Mouse (Mus musculus): Measurements from ENCODE around the gene Rab31.

The Rab31 gene

DNA sequence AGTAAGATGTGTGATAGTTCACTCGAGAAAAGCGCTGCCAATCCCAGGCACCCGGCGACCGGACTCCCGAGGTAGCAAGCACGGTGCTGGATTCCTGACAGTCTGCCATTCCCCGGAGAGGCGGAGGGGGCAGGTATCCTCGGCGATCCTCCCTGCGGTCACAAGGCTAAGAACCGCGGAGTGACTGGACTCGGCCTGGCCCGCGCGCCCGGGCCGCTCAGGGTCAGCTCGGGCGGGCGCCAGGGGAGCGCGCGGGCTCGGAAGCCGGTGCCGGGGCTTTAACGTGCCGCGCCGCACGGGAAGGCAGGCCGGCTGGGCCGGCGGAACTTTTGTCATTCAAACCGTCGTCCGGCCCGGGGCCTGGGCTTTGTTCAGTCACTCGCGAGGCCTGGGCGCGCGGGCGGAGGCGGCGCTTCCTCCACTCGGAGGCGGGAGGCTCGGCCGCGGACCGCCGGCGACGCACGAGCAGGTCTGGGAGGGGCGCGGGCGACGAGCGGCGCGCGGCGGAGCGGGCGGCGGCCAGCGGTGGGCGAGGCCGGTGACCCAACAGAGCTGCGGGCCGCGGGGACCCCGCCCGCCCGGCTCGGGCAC, 10.1 kb upstream of the Rab31 start, which contains the start of gene Ppp4r1:
TSS of gene Ppp4r1 (plus strand) at position 23 of the 591 bp plus-strand sequence.
- DNase-seq: peak; percentile 77

DNA sequence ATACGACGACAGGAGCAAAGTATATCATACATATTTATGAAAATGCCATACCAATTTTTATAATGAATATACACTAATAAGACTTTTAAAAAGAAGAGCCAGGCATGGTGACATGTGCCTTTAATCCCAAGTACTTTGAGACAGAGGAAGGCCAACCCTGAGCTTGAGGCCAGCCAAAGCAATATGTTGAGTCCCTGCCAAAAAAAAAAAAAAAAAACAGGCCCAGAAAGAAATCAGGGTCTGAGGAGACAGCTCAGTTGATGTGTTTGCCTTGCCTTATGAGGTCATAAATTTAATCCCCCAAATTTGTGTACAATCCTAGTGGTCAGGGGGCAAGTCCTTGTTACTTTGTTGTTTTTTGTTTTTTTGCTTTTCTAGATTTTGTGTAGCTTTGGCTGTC, 8.4 kb upstream of the Rab31 start:
- DNase-seq: no peak

DNA sequence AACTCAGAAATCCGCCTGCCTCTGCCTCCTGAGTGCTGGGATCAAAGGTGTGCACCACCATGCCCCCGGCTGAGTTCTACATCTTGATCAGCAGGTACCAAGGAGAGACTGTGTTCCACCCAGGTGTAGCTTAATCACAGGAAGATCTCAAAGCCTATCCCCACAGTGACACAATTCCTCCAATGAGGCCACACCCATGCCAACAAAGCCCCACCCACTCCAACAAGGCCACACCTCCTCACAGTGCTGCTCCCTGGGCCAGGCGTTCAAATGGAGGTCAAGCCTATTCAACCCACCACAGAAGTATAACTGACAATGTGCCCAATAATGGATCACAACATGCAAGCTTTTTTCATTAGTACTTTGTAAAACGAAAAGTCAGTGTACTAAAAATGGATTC, 4.9 kb upstream of the Rab31 start:
- DNase-seq: no peak

DNA sequence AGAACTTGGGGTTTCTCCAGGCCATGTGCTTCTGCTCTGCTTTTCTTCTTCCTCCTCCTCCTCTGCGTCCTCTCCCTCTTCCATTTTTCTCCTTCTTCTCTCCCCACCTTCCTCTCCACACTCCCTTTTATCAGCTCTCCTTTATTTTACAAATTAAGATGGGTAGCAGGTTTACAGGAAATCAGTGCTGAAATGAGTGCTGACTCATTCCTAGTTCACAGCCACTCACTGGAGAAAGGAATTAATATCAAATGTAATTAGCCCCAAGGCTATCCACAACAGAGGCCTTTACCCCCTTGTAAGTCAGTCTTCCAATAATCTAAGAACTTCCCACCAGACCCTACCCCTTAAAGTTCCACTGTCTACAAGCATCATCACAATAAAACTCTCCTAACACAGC, 3.7 kb upstream of the Rab31 start:
- no peak for DNase-seq

DNA sequence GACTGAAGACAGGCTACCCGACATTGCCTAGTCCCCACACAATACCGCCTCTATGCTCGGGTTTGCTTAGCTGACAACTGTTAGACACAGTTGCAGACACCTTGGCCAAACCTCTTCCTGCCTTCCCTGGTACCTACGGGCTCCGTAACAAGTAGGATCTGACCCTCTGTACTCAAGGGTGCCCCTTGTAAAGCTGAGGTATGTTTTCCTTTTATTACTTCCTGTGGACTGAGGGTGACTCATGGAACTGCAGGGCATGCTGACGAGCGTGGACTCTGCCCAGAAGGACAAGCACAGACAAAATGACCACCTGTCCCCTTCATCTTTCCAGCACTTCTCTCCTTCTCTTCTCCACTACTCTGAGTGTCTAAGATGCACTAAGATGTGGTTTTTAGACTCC, 1.9 kb upstream of the Rab31 start:
- no peak for DNase-seq

DNA sequence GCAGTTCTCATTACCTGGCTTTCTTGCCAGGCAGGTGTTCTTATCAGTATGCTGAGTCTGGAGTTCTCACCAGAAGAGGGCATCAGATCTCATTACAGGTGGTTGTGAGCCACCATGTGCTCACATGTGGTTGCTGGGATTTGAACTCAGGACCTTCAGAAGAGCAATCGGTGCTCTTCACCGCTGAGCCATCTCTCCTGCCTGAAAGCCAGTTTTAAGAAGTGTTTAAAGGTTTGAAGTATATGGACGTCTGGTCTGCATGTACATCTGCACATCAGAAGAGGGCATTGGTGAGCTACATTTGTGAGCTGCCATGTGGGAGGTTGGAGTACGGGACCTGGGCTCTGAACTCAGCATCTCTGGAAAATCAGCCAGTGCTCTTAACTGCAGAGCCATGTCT, 1.1 kb upstream of the Rab31 start:
- no peak for DNase-seq

DNA sequence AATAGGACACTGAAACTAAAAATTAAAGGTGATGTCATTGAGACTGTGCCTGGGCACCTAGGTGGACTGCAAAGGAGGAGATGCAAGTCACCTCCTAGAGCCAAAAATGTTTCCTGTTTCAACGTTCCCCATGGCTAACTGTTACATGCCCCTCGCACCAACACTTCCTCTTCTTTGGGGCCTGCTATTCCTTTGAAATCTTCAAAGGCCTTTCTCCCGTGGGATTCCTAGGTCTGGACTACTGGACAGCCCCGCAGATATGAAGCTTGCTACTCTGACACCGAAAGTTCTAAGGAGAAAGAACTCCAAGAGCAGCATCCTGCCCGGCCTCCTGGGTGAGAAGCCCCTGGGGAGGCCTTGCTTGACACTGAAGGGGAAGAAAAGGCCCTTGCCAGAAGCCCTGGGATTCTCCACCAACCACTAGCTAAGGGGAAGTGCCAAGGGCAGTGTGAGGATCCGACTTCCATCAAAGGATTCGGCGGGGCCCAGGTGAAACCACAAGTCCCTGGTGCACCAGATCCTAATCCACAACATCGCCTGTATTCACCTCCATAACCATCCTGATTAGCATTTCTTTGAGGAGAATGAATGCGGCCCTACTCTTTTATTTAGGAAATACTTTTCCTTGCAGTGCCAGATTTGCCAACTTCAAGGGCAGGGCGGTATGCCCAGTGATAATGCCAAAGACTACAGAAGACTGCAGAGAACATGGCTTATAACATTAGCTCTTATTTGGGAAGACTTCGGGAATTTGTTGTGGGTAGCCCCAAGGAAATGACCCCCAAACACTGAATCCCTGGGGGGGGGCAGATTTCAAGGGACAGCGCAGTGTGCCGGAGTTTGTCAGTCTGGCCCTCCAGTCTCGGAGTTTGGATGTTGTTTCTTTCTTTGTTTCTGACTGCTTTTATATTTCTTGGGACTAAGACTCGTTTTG, 1.3 kb downstream of the Rab31 start:
- no peak for DNase-seq

DNA sequence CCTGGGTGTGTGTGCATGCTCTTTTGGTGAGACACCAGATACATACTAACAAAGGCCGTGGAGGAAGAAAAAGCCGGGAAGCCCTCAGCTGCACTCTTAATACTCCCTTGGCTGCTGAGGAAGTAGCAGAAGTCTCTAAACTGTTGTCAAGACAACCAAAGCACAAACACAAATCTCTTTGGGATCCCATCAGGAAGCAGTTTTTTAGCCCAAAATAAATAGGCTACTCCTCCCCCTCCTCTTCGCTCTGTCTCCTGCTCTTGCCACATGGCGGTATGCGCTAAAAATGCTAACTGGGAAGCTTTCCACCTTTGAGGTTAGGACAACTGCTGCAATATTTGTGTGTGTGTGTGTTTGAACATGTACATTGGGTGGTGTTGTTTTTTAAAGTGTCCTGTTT, 4.1 kb downstream of the Rab31 start:
- DNase-seq: no peak

DNA sequence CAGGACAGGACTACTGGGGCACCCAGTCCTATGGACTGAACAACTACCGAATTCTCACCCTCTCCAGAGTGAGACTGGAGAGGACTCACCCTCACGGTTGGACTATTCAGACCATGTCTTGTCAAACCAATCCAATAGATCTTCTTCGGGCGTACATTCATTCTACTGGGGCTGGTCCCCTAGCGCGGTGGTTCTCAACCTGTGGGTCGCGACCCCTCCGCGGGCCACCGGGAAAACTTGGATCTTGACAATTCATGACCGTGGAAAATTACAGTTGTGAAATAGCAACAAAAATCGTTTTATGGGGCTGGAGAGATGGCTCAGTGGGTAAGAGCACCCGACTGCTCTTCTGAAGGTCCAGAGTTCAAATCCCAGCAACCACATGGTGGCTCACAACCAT, 9.3 kb downstream of the Rab31 start:
- no peak for DNase-seq

DNA sequence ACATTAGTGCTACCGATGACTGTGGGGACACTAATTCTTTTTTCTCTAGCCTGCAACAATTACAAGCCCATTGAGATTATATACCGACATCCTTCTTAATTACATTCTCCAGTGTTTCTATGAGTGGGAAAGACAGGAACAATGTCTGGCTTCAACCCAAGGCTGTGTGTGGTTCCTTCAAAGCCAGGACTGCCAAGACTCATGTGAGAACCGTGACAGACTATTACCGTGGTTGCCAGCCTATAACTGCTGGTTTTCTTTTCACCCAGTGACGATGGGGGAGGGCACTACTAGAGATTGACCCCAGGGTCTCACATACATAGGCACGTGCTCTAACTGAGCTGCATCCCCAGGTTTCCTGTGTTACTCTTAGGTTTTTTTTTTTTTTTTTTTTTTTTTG, 15.4 kb downstream of the Rab31 start:
- DNase-seq: no peak

DNA sequence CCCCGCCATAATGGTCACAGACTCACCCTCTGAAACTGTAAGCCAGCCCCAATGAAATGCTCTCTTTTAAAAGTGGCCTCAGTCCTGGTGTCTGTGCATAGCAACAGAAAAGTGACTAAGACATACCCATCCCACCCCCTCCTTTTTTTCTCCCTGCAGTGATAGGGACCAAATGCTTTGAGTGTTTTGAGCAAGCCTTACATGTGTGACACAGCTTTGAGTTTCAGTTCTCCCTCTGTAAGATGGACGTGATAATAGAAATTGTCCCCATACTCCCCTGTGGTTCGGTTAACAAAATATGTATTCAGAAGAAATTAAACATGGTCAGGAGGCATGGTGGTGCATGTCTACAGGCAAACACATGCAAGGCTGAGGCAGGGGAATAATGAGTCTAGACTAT, 16.7 kb downstream of the Rab31 start:
- DNase-seq: no peak

DNA sequence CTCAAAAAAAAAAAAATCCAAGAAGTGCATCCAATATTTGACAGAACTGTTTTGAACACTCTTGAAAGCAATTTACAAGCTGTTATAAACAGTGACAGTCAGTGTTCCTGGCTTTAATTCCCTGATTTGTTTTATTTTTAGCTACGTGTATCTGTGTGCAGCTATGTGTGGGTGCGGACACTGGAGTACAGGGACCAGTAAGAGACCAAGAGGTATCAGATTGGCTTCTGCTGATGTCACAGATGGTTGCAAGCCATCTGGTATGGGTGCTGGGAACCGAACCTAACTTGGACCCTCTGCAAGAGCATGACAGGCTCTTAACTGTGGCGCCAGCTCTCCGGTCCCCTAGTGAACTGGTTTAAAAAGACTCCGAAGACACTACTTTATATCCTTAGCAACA, 19.4 kb downstream of the Rab31 start:
- no peak for DNase-seq

DNA sequence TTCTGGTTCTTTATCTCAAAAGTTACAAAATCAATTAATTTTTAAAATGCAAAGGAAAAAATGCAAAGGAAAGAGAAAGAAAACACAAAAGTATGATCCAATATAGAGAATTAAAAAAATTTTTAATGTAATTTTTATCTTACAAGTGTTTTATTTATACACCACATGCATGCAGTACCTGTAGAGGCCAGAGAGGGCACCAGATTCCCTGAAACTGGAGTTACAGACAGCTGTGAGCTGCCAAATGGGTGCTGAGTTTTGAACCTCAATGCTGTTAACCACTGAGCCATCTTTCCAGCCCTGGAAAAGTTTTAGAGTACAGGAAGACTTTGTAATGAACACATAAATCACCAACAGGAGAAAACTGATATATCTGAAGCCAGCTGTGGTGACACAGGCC, 22.3 kb downstream of the Rab31 start:
- peak; percentile 65 for DNase-seq

DNA sequence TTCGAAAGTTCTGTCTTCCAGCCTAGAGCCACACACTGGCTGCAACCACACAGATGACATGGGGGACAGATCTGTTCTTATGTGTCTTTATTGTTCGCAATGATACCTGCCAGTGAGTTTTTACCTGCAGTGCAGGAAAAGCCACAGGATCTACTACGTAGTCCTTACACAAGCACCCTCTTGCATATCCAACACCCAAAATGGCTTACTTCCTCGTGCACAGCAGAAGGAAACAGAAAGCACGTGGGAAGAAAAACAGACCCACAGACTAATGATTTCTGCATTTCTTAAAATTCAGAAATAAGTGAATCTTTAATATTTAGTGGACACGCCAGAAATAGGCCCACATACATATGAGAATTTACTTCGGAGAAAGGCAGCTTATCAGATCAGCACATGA, 22.7 kb downstream of the Rab31 start:
- DNase-seq: no peak

DNA sequence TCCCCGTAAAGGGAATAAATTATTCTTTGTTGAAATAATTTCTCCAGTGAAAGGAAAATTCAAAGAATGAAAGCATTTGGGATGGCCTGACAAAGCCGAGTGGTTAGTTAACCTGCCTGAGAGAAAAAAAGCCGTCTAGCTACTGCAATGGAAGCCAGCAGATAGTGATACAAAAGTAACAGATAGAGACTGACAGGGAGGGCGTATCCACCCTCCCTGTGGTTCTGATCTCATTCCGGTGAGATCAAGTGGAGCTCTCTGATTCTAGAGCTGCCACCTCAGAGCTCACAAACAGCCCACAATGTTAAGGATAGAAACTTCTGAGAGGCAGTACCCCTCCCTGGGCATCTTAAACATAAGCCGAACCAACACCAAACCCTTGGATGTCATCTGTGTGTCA, 23.6 kb downstream of the Rab31 start:
- DNase-seq: no peak

DNA sequence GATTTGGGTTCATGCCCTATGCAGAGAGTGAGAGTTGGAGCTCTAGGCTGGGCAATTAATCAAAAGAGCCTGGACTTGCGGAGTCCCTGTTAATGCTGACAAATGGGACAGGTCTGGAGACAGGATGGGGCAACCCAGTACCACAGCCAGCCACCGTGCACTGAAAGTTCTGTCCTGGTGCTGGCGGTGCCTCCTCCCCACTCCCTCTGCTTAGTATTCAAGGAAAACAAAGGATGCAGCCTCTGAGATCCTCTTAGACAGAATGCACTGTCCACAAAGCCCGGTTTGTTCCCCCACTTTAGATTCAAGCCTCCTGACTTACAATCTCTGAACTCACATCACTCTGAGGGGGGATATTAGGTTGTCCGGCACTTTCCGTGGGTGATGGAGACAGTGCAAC, 26.2 kb downstream of the Rab31 start:
- no peak for DNase-seq

DNA sequence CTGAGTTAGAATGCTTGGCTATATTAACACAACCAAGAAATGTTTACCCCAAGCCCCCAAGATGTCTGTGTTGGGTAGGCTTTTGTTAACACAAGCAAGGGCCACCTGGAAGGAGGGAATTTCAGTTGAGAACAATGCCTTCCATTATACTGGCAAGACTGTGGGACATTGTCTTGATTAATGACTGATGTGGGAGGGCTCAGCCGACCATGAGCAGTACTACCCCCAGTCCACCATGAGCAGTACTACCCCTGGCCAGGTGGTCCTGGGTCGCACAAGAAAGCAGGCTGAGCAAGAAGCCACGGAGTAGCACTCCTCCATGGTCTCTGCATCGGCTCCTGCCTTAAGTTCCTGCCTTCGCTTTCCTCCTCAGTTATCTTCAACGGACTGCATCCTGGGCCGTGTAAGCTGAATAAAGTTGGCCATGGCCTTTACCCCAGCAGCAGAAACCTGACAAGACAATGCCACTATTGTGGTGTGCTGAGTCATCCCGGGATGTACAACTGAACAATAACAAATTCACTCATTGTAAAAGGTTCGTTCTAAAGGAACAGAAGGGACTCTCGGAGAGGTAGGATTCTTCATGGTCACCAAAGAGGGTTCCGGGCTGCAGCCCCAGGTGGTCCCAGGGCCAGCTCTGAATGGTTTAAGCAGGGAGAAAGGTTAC, 28.8 kb downstream of the Rab31 start:
- DNase-seq: no peak

DNA sequence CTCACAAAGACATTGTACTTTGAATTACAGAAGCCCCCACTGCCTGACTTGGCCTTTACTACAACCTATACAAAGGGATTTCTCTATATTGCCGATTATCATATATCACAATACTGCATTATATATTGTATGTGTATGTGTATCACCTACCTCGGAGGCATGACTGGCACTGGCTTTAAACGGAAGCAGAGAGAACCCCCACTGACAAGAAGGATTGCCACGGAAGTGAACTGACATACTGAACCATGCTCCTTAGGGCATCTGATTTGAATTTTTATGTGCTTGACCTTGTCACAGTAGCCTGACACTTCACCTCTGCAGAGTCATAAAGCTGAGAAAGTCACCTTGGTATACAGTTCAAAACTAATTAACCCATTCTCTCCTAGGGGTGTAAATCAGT, 29.6 kb downstream of the Rab31 start:
- DNase-seq: no peak

DNA sequence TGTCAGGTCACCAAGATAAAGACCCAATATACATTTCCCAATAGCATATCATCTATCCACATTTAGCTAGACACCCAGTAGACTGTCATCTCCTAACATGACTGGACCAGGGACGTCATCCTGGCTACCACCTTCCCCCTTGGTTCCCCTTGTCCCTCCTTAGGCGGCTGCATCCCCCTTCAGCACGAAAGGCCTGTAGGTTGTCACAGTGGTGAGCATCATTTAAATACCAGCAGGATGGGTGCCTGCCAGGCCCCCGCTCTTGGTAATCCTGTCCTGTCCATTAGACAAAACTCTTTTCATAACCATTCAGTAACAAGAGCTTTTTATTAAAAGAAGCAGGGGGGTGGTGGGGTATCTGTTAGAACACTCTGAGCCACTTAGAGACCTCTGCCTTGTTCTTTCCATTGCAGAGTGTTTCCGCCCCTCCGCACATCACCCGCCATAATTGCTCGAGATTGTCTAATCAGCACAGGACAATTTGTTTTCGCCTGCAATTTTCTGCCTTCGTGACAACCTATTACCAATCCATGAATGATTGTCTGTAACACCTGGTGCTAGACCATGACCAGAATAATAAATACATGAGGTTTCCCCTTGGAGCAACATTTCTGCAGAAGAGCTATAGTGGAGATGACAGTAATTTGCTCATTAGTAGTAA, 30.2 kb downstream of the Rab31 start:
- DNase-seq: no peak

DNA sequence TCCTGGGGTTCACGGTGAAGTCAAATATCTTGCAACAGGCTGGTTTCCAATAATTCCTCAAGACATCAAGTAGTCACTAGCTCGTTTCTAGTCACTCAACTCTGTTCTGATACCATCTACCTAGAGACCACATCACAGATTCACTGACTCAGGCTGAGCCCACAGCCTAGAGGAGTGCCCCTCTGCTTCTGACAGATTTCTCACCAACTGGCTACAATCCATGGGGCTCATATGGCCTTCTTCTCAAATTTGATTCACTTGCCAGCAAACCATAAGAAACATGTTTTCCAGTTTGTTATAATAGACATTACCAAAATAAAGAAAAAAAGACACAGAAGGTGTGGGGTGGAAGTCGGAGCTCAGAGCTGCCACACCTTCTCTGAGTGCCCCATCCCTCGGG, 31.0 kb downstream of the Rab31 start:
- no peak for DNase-seq

DNA sequence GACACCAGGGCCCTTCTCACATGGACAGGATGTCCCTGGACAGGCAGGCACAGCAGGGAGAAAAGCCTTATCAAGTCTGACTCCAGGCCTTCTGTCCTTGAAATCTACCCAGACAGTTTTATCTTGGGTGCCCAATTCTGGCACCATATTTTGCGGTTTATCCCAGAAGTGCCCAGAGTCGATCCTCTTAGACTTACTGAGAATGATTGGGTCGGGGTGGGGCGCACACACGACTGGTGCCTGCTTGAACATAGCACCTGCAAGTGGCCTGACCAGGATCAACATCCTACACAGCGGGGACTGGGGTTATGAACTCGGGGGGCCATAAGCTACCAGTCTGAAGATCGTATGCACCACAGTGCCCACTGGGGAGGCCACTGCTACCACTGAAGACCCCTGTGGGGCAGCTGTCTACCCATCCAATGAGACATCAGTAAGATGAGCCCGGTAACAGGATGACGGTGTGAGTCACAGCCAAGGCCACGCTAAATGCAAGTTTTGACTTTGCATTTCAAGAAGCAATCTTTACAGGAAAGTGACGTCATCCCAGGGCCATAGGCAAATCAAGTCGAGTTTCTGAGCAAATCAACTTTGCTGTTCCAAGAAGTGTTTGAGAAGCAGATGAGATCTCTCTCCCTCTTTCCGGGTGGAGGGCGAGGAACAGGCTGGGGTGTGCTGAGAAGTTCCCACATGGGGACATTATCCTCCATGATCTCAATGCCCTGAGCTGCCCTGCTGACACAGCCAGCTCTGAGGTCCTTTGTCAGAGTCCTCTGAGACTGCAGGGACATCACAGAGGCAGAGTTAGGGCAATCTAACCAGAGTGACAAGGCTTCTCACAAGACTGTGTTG, 32.5 kb downstream of the Rab31 start:
- no peak for DNase-seq

DNA sequence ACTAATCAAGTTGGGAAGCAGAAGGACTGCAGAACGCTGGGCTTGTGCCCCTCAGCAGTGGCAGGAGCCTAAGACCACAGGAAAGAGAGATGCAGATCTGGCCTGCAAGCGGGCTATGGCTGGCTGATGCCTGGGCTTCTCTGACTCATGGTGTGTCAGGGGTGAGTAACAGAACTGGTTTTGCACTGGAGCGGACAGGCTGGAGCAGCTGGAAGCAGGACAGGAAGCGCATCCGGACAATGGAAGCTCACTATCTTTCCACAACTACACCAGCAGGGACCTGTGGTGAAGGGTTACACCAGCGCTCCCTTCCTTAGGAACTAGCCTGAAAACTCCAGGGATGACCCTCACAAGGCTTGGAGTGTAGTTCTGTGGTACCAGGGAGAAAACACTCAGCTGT, 34.9 kb downstream of the Rab31 start:
- DNase-seq: no peak

DNA sequence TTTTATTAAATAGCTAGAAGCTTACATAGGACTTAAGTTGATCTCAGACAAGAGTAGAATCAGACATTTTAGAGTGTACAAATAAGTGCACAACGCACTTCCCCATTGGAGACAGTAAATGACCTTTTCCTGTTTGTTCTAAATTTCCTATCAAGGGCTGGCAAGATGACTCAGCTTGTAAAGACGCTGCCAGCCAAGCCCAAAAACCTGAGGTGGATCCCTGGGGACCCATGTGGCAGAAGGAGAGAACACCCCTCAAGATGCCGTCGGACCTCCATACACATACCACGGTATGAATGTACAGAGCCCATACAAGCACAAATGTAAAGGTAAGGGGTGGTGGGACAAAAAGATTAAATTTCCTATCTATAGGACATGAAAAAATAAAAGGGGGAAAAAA, 35.4 kb downstream of the Rab31 start:
- DNase-seq: no peak

Measured in thymus, postnatal 4 days (tissue).